Mouse (Mus musculus) ES-E14 (cell line): ENCODE data around the gene Zcchc24. TPM values are rescaled to one million over a fixed set of nuclear protein-coding genes. Genes with fewer than 3 reads are reported as not detected.
A peak's percentile ranks its signal among the peaks of the same experiment; 100 is the strongest.

Experiments
- DNase-seq: peaks from one replicate; pipeline ENCODE4 v3.0.0-alpha.2; 2013; ENCODE audit warnings: low read depth, low spot score
- H3K27ac ChIP-seq: 2 replicates; pipeline ENCODE4 v1.5.1; 2012; ENCODE audit warnings: low read depth, mild to moderate bottlenecking, low read length, moderate library complexity, mixed read lengths; ENCODE audit not compliant: poor library complexity, insufficient read depth, severe bottlenecking
- H3K36me3 ChIP-seq: 2 replicates; pipeline ENCODE4 v1.6.1; 2012; ENCODE audit warnings: mild to moderate bottlenecking, low read length, moderate library complexity, mixed read lengths; ENCODE audit not compliant: control insufficient read depth, poor library complexity, insufficient read depth, severe bottlenecking
- H3K4me1 ChIP-seq, 2 experiments: fragments of 150-350 bp in 1 of 2; sonication (generic) in 1 of 2; 2 replicates each; pipeline ENCODE4 v1.6.1; 2012; ENCODE audit warnings: low read length in 2 of 2, mild to moderate bottlenecking in 1 of 2, mixed read lengths in 1 of 2; ENCODE audit not compliant: control insufficient read depth in 2 of 2, insufficient read depth in 2 of 2, poor library complexity in 1 of 2
- H3K4me3 ChIP-seq, 2 experiments: fragments of 150-350 bp in 1 of 2; sonication (generic) in 1 of 2; 2 replicates each; pipeline ENCODE4 v1.5.1; 2012; ENCODE audit warnings: low read length in 2 of 2, low read depth in 1 of 2, mild to moderate bottlenecking in 1 of 2, mixed read lengths in 1 of 2; ENCODE audit not compliant: insufficient read depth in 1 of 2, poor library complexity in 1 of 2, severe bottlenecking in 1 of 2
- H3K9ac ChIP-seq: 2 replicates; pipeline ENCODE4 v1.6.1; 2012; ENCODE audit warnings: low read depth, mild to moderate bottlenecking, low read length, mixed read lengths; ENCODE audit not compliant: poor library complexity, insufficient read depth, severe bottlenecking
- H3K9me3 ChIP-seq: fragments of 150-350 bp; sonication (generic); 2 replicates; pipeline ENCODE4 v1.6.1; 2012; ENCODE audit warnings: low read depth, mild to moderate bottlenecking, low read length; ENCODE audit not compliant: control insufficient read depth, insufficient read depth
- CHD2 ChIP-seq: IDR thresholded peaks from 2 replicates; pipeline ENCODE4 v1.6.1; 2014; ENCODE audit warnings: mild to moderate bottlenecking, low read depth, low read length, inconsistent platforms
- HCFC1 ChIP-seq: IDR thresholded peaks from 2 replicates; pipeline ENCODE4 v1.6.1; 2012; ENCODE audit warnings: low read length, inconsistent platforms, borderline replicate concordance; ENCODE audit not compliant: insufficient read depth
- MAFK ChIP-seq: IDR thresholded peaks from 2 replicates; pipeline ENCODE4 v1.6.1; 2014; ENCODE audit warnings: mild to moderate bottlenecking, low read depth, low read length, inconsistent platforms; ENCODE audit not compliant: insufficient read depth
- ZC3H11A ChIP-seq: IDR thresholded peaks from 2 replicates; pipeline ENCODE4 v1.6.1; 2012; ENCODE audit warnings: low read depth, mild to moderate bottlenecking, inconsistent platforms, low read length, borderline replicate concordance
- ZNF384 ChIP-seq: IDR thresholded peaks from 2 replicates; pipeline ENCODE4 v1.6.1; 2012; ENCODE audit warnings: low read depth, low read length, inconsistent platforms
- in situ Hi-C, 2 experiments: fragments of 600-800 bp; cut with MboI; formaldehyde crosslinking; loops; one replicate each; pipeline ENCODE4 v1.15.1; 2025; ENCODE audit warnings: low sequenced_read_pairs in 2 of 2, inconsistent platforms in 1 of 2; ENCODE audit not compliant: unreplicated experiment in 2 of 2
- total RNA-seq: library from RNA; depleted of rRNA; stranded (reverse); fragments of 300-350 nt; gene quantifications from 2 replicates; pipeline ENCODE4 v1.2.3, GENCODE M21; 2012

Zcchc24 gene
- total RNA-seq, 1 experiment: 4.1 TPM

GRCm38 (mm10) chr14:25759981-25760537 is 8.8 kb downstream of the Zcchc24 start:
- no peak overlapping the region for H3K4me3 ChIP-seq
- no peak overlapping the region for H3K27ac ChIP-seq
- H3K36me3 ChIP-seq: no peaks in the 10 kb centered on the region
- TF ChIP-seq HCFC1: no peak
- TF ChIP-seq MAFK: no peak
- TF ChIP-seq ZC3H11A: no peak
- no peak for TF ChIP-seq CHD2
- no peak for TF ChIP-seq ZNF384
- H3K9me3 ChIP-seq: no peaks in the 10 kb centered on the region
- in situ Hi-C loops: no loop called here
- DNase-seq: no peak
- H3K9ac ChIP-seq: no peak overlapping the region
- peaks cover 2 to 12% of the 10 kb centered on the region in 2 experiments; a peak in 2 of 4 replicates for H3K4me1 ChIP-seq

DNA sequence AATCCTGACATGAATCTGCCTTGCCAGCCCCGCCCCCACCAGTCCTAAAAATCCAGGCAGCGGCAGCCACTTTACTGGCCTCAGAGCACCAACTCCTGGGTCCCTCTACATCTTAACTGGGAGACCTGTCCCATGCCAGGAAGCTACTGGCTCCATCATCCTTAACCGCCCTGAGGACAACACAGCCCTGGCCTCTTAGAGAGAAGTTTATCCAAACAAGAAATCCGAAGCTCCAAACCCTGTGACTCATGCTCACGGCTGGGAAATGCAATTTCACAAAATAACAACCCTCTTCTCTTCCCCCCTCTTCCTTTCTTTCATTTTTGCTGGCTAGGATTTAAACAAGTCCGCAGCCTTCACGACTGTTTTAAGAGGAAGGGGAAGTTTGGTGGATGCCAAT is 9.3 kb downstream of the Zcchc24 start:
- Histone ChIP-seq H3K36me3 (no peaks in the 10 kb centered on the region), H3K9ac (no peak overlapping the region), H3K4me1 (peaks cover 2 to 14% of the 10 kb centered on the region in 2 experiments; a peak in 2 of 4 replicates), H3K27ac (no peak overlapping the region), H3K9me3 (no peaks in the 10 kb centered on the region), H3K4me3 (no peak overlapping the region)
- TF ChIP-seq ZNF384: no peak
- no peak for TF ChIP-seq HCFC1
- TF ChIP-seq ZC3H11A: no peak
- no peak for DNase-seq
- in situ Hi-C loops: no loop called here

DNA sequence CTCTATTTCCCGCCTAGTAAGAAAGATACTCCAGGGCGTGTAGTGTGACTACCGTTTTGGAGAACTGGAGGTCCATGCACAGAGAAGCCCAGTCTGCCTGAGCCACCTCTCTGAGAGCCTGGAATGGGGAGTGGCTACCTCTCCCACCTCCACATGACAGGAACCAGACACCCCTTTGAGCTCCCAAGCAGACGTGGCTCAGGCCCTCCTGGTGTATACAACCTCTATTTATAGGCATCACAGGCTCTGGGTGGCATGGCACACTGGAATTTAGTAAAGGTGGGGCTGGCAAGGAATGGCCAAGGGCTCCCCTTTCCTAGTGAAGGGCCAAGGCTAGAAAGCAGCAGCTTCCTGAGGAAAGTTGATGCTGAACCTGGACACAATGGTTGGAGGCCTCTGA is 10.9 kb downstream of the Zcchc24 start:
- no peak overlapping the region for H3K27ac ChIP-seq
- DNase-seq: no peak
- H3K9me3 ChIP-seq: no peaks in the 10 kb centered on the region
- in situ Hi-C loops: no loop called here
- peaks cover 2 to 23% of the 10 kb centered on the region in 2 experiments; a peak in 2 of 4 replicates for H3K4me1 ChIP-seq
- no peak overlapping the region for H3K4me3 ChIP-seq
- H3K9ac ChIP-seq: no peak overlapping the region
- TF ChIP-seq CHD2: no peak
- no peak for TF ChIP-seq ZNF384
- TF ChIP-seq ZC3H11A: no peak
- no peak for TF ChIP-seq HCFC1
- TF ChIP-seq MAFK: no peak
- no peaks in the 10 kb centered on the region for H3K36me3 ChIP-seq

DNA sequence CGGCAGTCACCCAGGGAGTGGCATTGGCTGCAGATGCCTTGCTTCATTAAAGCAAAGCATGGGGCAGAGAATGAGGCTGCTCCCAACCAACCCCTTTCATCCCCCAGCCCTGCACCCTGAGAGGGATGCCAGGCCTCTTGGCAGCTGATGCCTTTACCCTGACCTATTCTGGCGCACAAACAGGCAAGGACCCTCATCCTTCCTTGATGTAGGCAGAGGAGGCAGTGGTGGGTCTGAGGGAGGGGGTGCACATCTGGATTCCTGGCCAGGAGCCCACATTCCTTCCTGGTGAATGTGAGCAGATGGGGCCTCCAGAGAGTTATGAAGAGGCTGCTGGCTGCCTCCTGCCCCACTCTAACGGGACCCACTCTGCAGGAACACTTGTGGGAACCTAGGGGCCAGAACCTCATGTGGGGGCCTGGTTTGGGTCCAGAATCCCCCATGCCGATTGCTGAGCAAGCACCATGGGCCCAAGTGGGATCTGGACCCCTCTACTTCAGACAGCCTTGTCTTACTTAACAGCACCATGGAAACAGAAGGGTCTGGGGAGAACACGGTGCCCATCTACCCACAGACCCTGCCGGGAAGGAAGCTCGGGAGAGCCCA is 12.4 kb downstream of the Zcchc24 start:
- DNase-seq: no peak
- TF ChIP-seq CHD2 (no peak), HCFC1 (no peak), MAFK (no peak), ZNF384 (no peak), ZC3H11A (no peak)
- in situ Hi-C loops: no loop called here
- Histone ChIP-seq H3K4me3 (no peak overlapping the region), H3K9ac (no peak overlapping the region), H3K36me3 (no peaks in the 10 kb centered on the region), H3K9me3 (no peaks in the 10 kb centered on the region), H3K27ac (no peak overlapping the region), H3K4me1 (peaks cover 2 to 23% of the 10 kb centered on the region in 2 experiments; a peak in 2 of 4 replicates)

- H3K36me3 ChIP-seq: no peaks in the 10 kb centered on the region
- no peak overlapping the region for H3K9ac ChIP-seq
- H3K9me3 ChIP-seq: no peaks in the 10 kb centered on the region
- in situ Hi-C loops: no loop called here
- H3K4me1 ChIP-seq: peaks cover 2 to 25% of the 10 kb centered on the region in 2 experiments; a peak in 2 of 4 replicates
- DNase-seq: no peak
- peak overlapping the region; percentile 26; the same call in 1 of the 2 replicates for H3K27ac ChIP-seq
- TF ChIP-seq CHD2 (no peak), ZNF384 (no peak), HCFC1 (no peak), ZC3H11A (no peak), MAFK (no peak)
- no peak overlapping the region for H3K4me3 ChIP-seq
Measured at GRCm38 (mm10) chr14:25755541-25755940, 13.3 kb downstream of the Zcchc24 start.
